Mouse (Mus musculus) T-cell, adult 66 days (primary cell): ENCODE data around the gene Hbb-bh2. TPM values are rescaled to one million over a fixed set of nuclear protein-coding genes. Genes with fewer than 3 reads are reported as not detected.

ENCODE experiments used
- total RNA-seq, 2 experiments: library from RNA; stranded (reverse); gene quantifications; 3 replicates in 1 of 2; 4 replicates in 1 of 2; pipeline ENCODE4 v1.2.4; 2023

The Hbb-bh2 gene
- not detected for total RNA-seq

GRCm38 (mm10) chr7:103840268-103840667, at the start of gene Hbb-bh2:
Gene Hbb-bh2, minus strand, starts transcription at chr7:103840520.

GRCm38 (mm10) chr7:103886152-103886551, 45.8 kb upstream of the Hbb-bh2 start, which contains the start of gene Olfr66:
Gene Olfr66, minus strand, starts transcription at chr7:103886252.

GRCm38 (mm10) chr7:103853090-103853489, 12.8 kb upstream of the Hbb-bh2 start, which contains the start of gene Hbb-y:
Gene Hbb-y, minus strand, starts transcription at chr7:103853216.

DNA sequence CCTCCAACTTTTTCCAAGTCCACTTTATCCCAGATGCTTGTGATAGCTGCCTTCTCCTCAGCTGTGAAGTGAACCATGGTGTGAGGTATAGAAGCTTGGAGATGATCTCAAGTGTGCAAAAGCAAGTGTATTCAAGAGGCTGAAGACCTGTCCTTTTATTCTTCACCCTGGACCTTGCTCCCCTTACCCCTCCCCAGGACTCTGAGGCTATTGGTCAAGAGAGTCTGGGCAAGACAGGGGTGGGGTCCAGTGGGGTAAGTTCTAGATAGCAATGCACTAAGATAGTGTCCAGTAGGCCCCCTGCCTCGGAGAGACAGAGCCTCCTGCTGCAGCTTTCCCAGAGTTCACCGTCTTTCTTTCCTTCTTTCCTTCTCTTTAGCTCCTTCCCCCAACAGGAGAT, 2.7 kb upstream of the Hbb-bh2 start, which contains the start of gene Hbb-bh1:
Gene Hbb-bh1, minus strand, starts transcription at position 131 of the 400 bp plus-strand sequence.

GRCm38 (mm10) chr7:103827808-103828207, 12.5 kb downstream of the Hbb-bh2 start, which contains the start of gene Hbb-bs:
Gene Hbb-bs, minus strand, starts transcription at chr7:103828096.

GRCm38 (mm10) chr7:103813766-103814165, 26.6 kb downstream of the Hbb-bh2 start, which contains the start of gene Hbb-bt:
Gene Hbb-bt, minus strand, starts transcription at chr7:103813996.

DNA sequence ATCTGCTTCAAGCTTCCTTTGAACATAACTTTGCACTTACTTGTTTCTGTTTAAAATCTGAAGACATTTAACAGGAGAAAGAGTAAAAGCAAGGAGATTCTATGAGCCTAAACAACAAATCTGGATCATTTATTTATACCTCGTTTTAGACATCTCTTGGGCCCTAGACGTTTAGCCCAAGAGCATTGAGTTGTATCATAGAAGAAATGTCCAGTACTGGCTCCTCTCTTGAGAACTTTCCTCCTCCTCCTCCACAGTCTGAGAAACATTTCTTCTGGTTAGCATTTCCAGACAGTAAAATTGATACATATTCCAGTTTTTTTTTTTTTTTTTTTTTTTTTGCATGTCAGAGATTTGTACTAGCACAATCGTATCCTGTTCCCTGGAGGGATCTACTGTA, 48.6 kb downstream of the Hbb-bh2 start, which contains the start of gene Olfr67:
Gene Olfr67, minus strand, starts transcription at position 101 of the 400 bp plus-strand sequence.

Other genes starting within 250 kb of the Hbb-bh2 start
- gene Olfr619, start 239.9 kb downstream of the Hbb-bh2 start, total RNA-seq = not detected
- gene Olfr620, start 228.0 kb downstream of the Hbb-bh2 start, total RNA-seq = not detected
- not detected for gene Olfr622, start 197.8 kb downstream of the Hbb-bh2 start, total RNA-seq
- gene Olfr623, start 176.8 kb downstream of the Hbb-bh2 start, total RNA-seq = not detected
- not detected for gene Olfr624, start 169.3 kb downstream of the Hbb-bh2 start, total RNA-seq
- gene Olfr625-ps1, start 157.8 kb downstream of the Hbb-bh2 start, total RNA-seq = not detected
- gene Olfr243, start 125.8 kb downstream of the Hbb-bh2 start, total RNA-seq = not detected
- not detected for gene Olfr628, start 110.1 kb downstream of the Hbb-bh2 start, total RNA-seq
- not detected for gene Olfr629, start 95.6 kb downstream of the Hbb-bh2 start, total RNA-seq
- not detected for gene Olfr630, start 83.2 kb downstream of the Hbb-bh2 start, total RNA-seq
- gene Olfr69, start 68.9 kb downstream of the Hbb-bh2 start, total RNA-seq = not detected
- gene Olfr68, start 60.8 kb downstream of the Hbb-bh2 start, total RNA-seq = not detected
- gene Olfr67, start 48.7 kb downstream of the Hbb-bh2 start, total RNA-seq = not detected
- 1 to 10 TPM; 2.3 to 5.7 TPM for gene Hbb-bt, start 26.5 kb downstream of the Hbb-bh2 start, total RNA-seq
- 10 to 100 TPM; 12.5 to 53.2 TPM for gene Hbb-bs, start 12.4 kb downstream of the Hbb-bh2 start, total RNA-seq
- not detected for gene Hbb-bh1, start 2.6 kb upstream of the Hbb-bh2 start, total RNA-seq
- gene Hbb-y, start 12.7 kb upstream of the Hbb-bh2 start, total RNA-seq = not detected
- not detected for gene Olfr66, start 45.7 kb upstream of the Hbb-bh2 start, total RNA-seq
- gene Olfr64, start 54.0 kb upstream of the Hbb-bh2 start, total RNA-seq = not detected
- not detected for gene Olfr65, start 63.0 kb upstream of the Hbb-bh2 start, total RNA-seq
- not detected for gene Olfr631, start 88.3 kb upstream of the Hbb-bh2 start, total RNA-seq
- not detected for gene Olfr632, start 93.8 kb upstream of the Hbb-bh2 start, total RNA-seq
- not detected for gene Olfr633, start 103.9 kb upstream of the Hbb-bh2 start, total RNA-seq
- gene Olfr635, start 130.6 kb upstream of the Hbb-bh2 start, total RNA-seq = not detected
- not detected for gene Olfr638, start 158.2 kb upstream of the Hbb-bh2 start, total RNA-seq
- under 1 TPM; 0.09 to 0.12 TPM for gene Olfr639, start 176.8 kb upstream of the Hbb-bh2 start, total RNA-seq
- gene Olfr640, start 185.1 kb upstream of the Hbb-bh2 start, total RNA-seq = not detected
- not detected for gene Olfr641, start 194.9 kb upstream of the Hbb-bh2 start, total RNA-seq
- not detected for gene Olfr642, start 212.1 kb upstream of the Hbb-bh2 start, total RNA-seq
- not detected for gene 4930516K23Rik, start 220.9 kb upstream of the Hbb-bh2 start, total RNA-seq
- gene Olfr644, start 231.3 kb upstream of the Hbb-bh2 start, total RNA-seq = not detected
- gene Olfr645, start 244.9 kb upstream of the Hbb-bh2 start, total RNA-seq = not detected